Mouse (Mus musculus) cerebellum, postnatal 4 days (tissue): ENCODE measurements around the gene Nubpl.

Experiments
- DNase-seq, 2 experiments: peaks; one replicate each; pipeline ENCODE4 v3.0.0; 2022; ENCODE audit warnings: low spot score in 2 of 2, mixed read lengths in 1 of 2

Gene Nubpl

GRCm38 (mm10) chr12:52328488-52328887 is 231.0 kb downstream of the Nubpl start:
- no peak for DNase-seq

GRCm38 (mm10) chr12:52335142-52335765 is 237.7 kb downstream of the Nubpl start:
- no peak for DNase-seq

- no peak for DNase-seq
These were observed 240.7 kb downstream of the Nubpl start for GRCm38 (mm10) chr12:52338136-52338753.

GRCm38 (mm10) chr12:52346611-52347010 is 249.1 kb downstream of the Nubpl start:
- no peak for DNase-seq

- DNase-seq, result no peak
These were observed 252.7 kb downstream of the Nubpl start for GRCm38 (mm10) chr12:52350276-52350675.

GRCm38 (mm10) chr12:52359484-52359883 is 261.9 kb downstream of the Nubpl start:
- no peak for DNase-seq

GRCm38 (mm10) chr12:52360136-52360535 is 262.6 kb downstream of the Nubpl start:
- DNase-seq, result no peak

- no peak for DNase-seq
These were observed 263.7 kb downstream of the Nubpl start for GRCm38 (mm10) chr12:52361198-52361597.
